Mouse (Mus musculus) B cell, adult 62 days (primary cell): ENCODE results near the gene Cnnm1. TPM values are rescaled to one million over a fixed set of nuclear protein-coding genes. Genes with fewer than 3 reads are reported as not detected.

Experiments
- total RNA-seq: library from RNA; stranded (reverse); gene quantifications from 4 replicates; pipeline ENCODE4 v1.2.4, GENCODE M21; 2023

The Cnnm1 gene
- total RNA-seq: not detected in 4 replicates

DNA sequence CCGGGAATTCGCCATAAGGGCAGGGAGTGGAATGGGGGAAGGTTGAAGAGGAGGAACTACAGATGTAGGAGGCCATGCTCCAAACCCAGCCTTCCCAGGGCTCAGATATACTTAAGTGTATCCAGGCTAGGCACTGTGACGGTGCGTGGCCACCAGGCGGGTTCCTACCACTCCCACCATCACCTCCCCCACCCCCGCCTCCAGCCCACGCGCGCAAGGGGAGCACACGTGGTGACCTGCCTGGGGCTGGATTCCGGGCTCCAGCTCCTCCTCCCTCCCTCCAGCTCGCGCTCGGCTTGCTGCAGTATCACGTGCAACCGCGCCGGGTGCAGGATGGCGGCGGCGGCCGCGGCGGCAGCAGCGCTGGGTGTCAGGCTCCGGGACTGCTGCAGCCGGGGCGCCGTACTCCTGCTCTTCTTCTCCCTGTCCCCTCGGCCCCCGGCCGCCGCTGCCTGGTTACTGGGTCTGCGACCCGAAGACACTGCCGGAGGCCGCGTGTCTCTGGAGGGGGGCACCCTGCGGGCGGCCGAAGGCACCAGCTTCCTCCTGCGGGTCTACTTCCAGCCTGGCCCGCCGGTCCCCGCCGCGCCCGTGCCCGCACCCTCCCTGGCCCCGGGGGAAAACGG, at the start of gene Cnnm1:
TSS of gene Cnnm1 (plus strand) at position 325 of the 626 bp plus-strand sequence.

DNA sequence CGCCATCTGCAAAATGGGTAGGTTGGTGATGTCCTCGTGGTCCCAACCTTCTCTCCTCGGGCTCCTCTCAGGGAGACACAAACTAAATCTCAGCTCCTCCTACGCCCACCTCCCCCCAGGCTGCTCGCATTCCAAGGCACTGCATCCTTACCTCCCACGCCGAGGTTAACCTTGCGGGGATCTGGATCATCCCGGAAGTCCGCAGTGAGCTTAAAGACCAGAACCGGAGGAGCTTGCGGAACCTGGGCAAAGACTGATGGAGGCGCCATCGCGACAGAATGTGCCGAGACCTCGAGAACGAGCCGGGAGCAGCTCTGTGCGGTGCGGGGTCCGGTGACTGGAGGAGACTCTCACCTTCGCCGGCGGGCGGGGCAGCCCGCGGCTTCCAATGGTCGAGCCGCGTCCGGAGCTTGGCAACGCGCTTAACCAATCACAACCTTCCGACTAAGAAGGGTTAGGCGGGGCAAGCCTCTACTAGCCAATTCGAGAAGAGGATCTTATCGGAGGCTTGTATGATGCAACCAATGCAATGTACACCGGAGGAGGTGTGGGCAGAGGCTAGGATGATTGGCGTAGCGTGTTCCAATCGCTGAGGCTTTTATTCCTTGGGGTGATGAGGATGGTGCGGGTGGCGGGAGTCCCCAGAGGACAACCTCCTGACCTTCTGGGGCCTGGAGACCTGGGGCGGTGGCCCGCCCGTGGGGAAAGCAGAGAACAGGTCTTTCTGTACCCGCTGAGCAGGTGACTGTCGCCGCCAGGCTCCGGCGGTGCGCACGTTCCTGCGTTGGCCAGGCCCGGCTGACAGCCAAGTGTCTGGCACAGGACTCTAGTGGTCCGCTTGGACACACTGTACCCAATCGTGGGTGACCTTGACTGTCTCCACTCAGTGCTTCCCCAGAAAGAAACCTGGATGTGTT, 84.2 kb downstream of the Cnnm1 start, which contains the start of gene Got1:
TSS of gene Got1 (minus strand) at position 419 of the 917 bp plus-strand sequence.

Other genes starting within 250 kb of the Cnnm1 start
- gene Hpse2, start 52.1 kb upstream of the Cnnm1 start, total RNA-seq: not detected in 4 replicates
- 89.2 to 108 TPM (median 96.8 TPM) in 4 replicates for gene Got1, start 84.2 kb downstream of the Cnnm1 start, total RNA-seq
- gene Nkx2-3, start 171.9 kb downstream of the Cnnm1 start, total RNA-seq: not detected in 4 replicates
- gene Slc25a28, start 234.4 kb downstream of the Cnnm1 start, total RNA-seq: 66.7 to 88.1 TPM (median 74.7 TPM) in 4 replicates
- 17.6 to 23.5 TPM (median 21.2 TPM) in 4 replicates for gene Entpd7, start 249.2 kb downstream of the Cnnm1 start, total RNA-seq